Mouse (Mus musculus) ES-Bruce4 (cell line): ENCODE data around the gene Arid5b. TPM values are rescaled to one million over a fixed set of nuclear protein-coding genes. Genes with fewer than 3 reads are reported as not detected.

Experiments
- H3K27ac ChIP-seq: 2 replicates; pipeline ENCODE4 v1.5.1; 2012; ENCODE audit warnings: low read length, inconsistent platforms; ENCODE audit not compliant: insufficient read depth
- H3K27me3 ChIP-seq: 2 replicates; pipeline ENCODE4 v1.6.1; 2012; ENCODE audit warnings: mild to moderate bottlenecking, low read length, inconsistent platforms; ENCODE audit not compliant: control insufficient read depth, poor library complexity, insufficient read depth, severe bottlenecking
- H3K36me3 ChIP-seq: 2 replicates; pipeline ENCODE4 v1.6.1; 2012; ENCODE audit warnings: inconsistent platforms, mild to moderate bottlenecking, low read length, moderate library complexity; ENCODE audit not compliant: control insufficient read depth, poor library complexity, insufficient read depth, severe bottlenecking
- H3K4me1 ChIP-seq: one replicate; pipeline ENCODE4 v1.8.1; 2011; ENCODE audit warnings: low read length; ENCODE audit not compliant: control insufficient read depth, insufficient read depth
- H3K4me3 ChIP-seq: 2 replicates; pipeline ENCODE4 v1.5.1; 2011; ENCODE audit warnings: low read depth, mild to moderate bottlenecking, low read length
- H3K9ac ChIP-seq: 2 replicates; pipeline ENCODE4 v1.6.1; 2012; ENCODE audit warnings: low read depth, mild to moderate bottlenecking, inconsistent platforms; ENCODE audit not compliant: poor library complexity, severe bottlenecking
- H3K9me3 ChIP-seq: replicated peaks from 2 replicates; pipeline ENCODE4 v1.6.1; 2012; ENCODE audit warnings: mild to moderate bottlenecking, low read length, inconsistent platforms; ENCODE audit not compliant: control insufficient read depth, poor library complexity, insufficient read depth, severe bottlenecking
- CTCF ChIP-seq: IDR thresholded peaks from one replicate; pipeline ENCODE4 v1.8.1; 2011; ENCODE audit warnings: low read depth, low read length
- EP300 ChIP-seq: IDR thresholded peaks from 2 replicates; pipeline ENCODE4 v1.6.1; 2011; ENCODE audit warnings: low read depth, low read length; ENCODE audit not compliant: insufficient read depth
- POLR2A ChIP-seq: IDR thresholded peaks from one replicate; pipeline ENCODE4 v1.8.1; 2011; ENCODE audit warnings: low read length; ENCODE audit not compliant: insufficient read depth
- polyA plus RNA-seq: library from polyadenylated mRNA; stranded (reverse); fragments of >200 nt; gene quantifications from 2 replicates; pipeline ENCODE4 v1.2.4, GENCODE M21; 2011; ENCODE audit warnings: low read depth; ENCODE audit not compliant: missing spikeins, insufficient read depth, insufficient read length

Arid5b gene
- polyA plus RNA-seq, 1 experiment, result 48.3 TPM

GRCm38 (mm10) chr10:68155431-68156119 lies 123.0 kb downstream of the Arid5b start:
- no peaks in the 10 kb centered on the region for H3K27me3 ChIP-seq
- H3K36me3 ChIP-seq, result no peaks in the 10 kb centered on the region
- H3K27ac ChIP-seq, result no peak overlapping the region
- H3K9ac ChIP-seq, result no peak overlapping the region
- peaks cover 5% of the 10 kb centered on the region; the same call in 1 of the 2 replicates for H3K9me3 ChIP-seq
- TF ChIP-seq POLR2A (no peak), CTCF (no peak), EP300 (no peak)
- H3K4me3 ChIP-seq, result no peak overlapping the region
- no peaks in the 10 kb centered on the region for H3K4me1 ChIP-seq

GRCm38 (mm10) chr10:68154046-68154765 lies 124.3 kb downstream of the Arid5b start:
- Histone ChIP-seq H3K27me3 (no peaks in the 10 kb centered on the region), H3K9me3 (peaks cover 5% of the 10 kb centered on the region; the same call in 1 of the 2 replicates)

GRCm38 (mm10) chr10:68153344-68154045 lies 125.0 kb downstream of the Arid5b start:
- no peak for TF ChIP-seq EP300
- TF ChIP-seq CTCF, result no peak
- TF ChIP-seq POLR2A, result no peak
- Histone ChIP-seq H3K9me3 (peaks cover 5% of the 10 kb centered on the region; the same call in 1 of the 2 replicates), H3K4me3 (no peak overlapping the region), H3K36me3 (no peaks in the 10 kb centered on the region), H3K27ac (no peak overlapping the region), H3K4me1 (no peaks in the 10 kb centered on the region), H3K9ac (no peak overlapping the region), H3K27me3 (no peaks in the 10 kb centered on the region)

More at GRCm38 (mm10) chr10:68154046-68154765, 124.3 kb downstream of the Arid5b start:
- no peaks in the 10 kb centered on the region for H3K36me3 ChIP-seq
- H3K9ac ChIP-seq, result no peak overlapping the region
- no peak overlapping the region for H3K27ac ChIP-seq
- no peaks in the 10 kb centered on the region for H3K4me1 ChIP-seq
- no peak overlapping the region for H3K4me3 ChIP-seq
- TF ChIP-seq CTCF (no peak), EP300 (no peak), POLR2A (no peak)

- H3K9ac ChIP-seq, result no peak overlapping the region
- H3K27me3 ChIP-seq, result no peaks in the 10 kb centered on the region
- peaks cover 5% of the 10 kb centered on the region; the same call in 1 of the 2 replicates for H3K9me3 ChIP-seq
- H3K27ac ChIP-seq, result peak overlapping the region; percentile 80
- no peaks in the 10 kb centered on the region for H3K36me3 ChIP-seq
- H3K4me3 ChIP-seq, result no peak overlapping the region
- TF ChIP-seq POLR2A, result no peak
- H3K4me1 ChIP-seq, result peaks cover 12% of the 10 kb centered on the region
Measured at GRCm38 (mm10) chr10:68148495-68148894, 130.0 kb downstream of the Arid5b start.

GRCm38 (mm10) chr10:68147730-68148129 lies 130.8 kb downstream of the Arid5b start:
- Histone ChIP-seq H3K4me3 (no peak overlapping the region), H3K27ac (peak overlapping the region; percentile 80), H3K4me1 (peaks cover 15% of the 10 kb centered on the region), H3K36me3 (no peaks in the 10 kb centered on the region), H3K9ac (peak overlapping the region; percentile 51; the same call in 1 of the 2 replicates), H3K9me3 (peaks cover 5% of the 10 kb centered on the region; the same call in 1 of the 2 replicates), H3K27me3 (no peaks in the 10 kb centered on the region)
- TF ChIP-seq POLR2A, result no peak
- no peak for TF ChIP-seq CTCF
- no peak for TF ChIP-seq EP300
